Mouse (Mus musculus): ENCODE data around the gene Thumpd1.

Gene Thumpd1

GRCm38 (mm10) chr7:119670395-119670794 is 50.2 kb downstream of the Thumpd1 start:
- DNase-seq, result no peak

- DNase-seq, result no peak
These were observed 52.7 kb downstream of the Thumpd1 start for GRCm38 (mm10) chr7:119667893-119668292.
